Mouse (Mus musculus): Measurements from ENCODE around the gene Tpbgl.

- TF ChIP-seq POLR2A (IDR thresholded peaks at IDR 0.05; ENCODE audit: insufficient read depth, low read length) (no peak), CTCF (IDR thresholded peaks at IDR 0.05; ENCODE audit: low read depth, low read length) (no peak), EP300 (IDR thresholded peaks at IDR 0.05; ENCODE audit: insufficient read depth, low read depth, low read length) (no peak)
These were observed 48.0 kb upstream of the Tpbgl start for GRCm38 (mm10) chr7:99674890-99675289.
